Mouse (Mus musculus) layer of hippocampus, postnatal 14 days (tissue): ENCODE data around the gene Prpsap2. TPM values are rescaled to one million over a fixed set of nuclear protein-coding genes. Genes with fewer than 3 reads are reported as not detected.

ENCODE experiments used
- DNase-seq, 2 experiments: peaks; one replicate each; pipeline ENCODE4 v3.0.0; 2021 to 2022; ENCODE audit warnings: low spot score in 2 of 2, mixed read lengths in 1 of 2
- total RNA-seq, 2 experiments: library from RNA; stranded (reverse); gene quantifications; 2 replicates each; pipeline ENCODE4 v1.2.3; 2021

The Prpsap2 gene
- total RNA-seq, 2 experiments from 2014 or later = 40.8 to 45.7 TPM

DNA sequence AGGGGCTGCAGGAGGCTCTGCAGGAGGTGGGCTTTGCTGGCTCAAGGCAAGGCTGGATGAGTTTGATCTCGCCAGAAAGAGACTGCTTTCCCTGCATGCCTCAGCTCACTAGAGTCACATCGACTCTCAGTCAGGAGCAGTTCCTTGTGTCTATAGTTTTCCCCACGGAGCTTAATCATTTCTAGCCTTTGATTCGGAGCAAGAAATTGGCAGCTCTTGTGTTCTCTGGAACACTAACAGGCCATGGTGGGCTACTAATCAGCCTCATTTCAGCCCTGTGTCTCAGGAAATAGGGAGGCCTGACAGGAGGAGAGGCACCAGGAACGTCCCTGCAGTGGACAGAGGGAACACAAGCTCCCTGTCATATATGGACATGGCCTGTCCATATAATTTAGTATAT lies 43.9 kb downstream of the Prpsap2 start:
- no peak for DNase-seq

DNA sequence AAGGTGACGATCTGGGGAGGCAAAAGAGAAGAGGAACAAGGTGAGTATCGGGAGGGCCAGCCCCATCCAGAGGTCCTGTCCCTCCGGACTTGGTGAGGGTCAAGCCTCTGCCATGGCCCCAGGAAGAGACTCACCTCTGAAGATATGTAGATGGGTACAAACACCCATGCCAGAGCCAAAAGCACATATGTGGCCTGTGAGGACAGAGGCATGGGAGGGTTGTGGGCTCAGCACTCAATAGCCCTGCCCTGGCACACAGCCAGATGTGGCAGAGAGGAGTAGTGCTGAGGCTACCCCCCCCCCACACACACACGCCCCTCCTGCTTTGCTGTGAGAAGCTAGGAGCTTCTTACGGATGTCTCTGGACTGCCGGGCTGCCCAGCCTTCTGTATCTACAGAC lies 46.8 kb downstream of the Prpsap2 start:
- no peak for DNase-seq

DNA sequence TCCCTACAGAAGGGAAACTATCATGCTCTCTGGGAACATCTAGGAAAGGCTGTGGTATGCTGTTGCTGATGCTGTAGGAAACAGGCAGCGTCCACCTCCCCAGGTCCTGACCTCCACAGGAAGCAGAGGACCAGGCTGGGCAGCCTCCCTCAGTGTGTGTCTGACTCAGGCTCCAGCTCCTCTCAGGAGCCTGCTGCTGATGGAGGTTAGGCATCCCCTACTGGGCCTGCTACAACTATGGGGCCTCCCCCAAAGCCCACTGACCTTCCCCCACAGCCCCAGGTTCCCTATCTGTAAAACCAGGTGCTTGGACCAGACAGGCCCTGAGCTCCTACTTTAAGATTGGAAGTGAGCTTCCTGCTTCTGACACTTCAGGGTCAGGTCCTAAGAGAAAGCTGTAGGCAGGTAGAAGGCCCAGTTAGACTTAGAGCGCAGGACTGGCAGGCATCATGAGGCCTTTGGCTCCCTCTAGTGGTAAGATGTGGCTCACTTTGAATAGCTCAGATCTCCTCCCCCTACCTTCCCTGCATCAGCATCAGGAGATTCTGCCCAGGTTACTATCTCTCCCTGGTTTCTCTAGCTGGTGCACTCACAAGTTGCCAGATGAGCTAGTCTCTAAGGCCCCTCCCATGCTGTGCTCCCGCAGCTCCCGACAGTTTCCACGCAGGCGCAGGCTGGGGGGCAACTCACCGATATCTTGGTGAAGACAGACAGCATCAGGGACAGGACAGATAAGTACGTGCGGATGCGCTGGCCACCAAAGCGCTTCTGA lies 47.4 kb downstream of the Prpsap2 start:
- DNase-seq = peak; percentile 75 to 90

DNA sequence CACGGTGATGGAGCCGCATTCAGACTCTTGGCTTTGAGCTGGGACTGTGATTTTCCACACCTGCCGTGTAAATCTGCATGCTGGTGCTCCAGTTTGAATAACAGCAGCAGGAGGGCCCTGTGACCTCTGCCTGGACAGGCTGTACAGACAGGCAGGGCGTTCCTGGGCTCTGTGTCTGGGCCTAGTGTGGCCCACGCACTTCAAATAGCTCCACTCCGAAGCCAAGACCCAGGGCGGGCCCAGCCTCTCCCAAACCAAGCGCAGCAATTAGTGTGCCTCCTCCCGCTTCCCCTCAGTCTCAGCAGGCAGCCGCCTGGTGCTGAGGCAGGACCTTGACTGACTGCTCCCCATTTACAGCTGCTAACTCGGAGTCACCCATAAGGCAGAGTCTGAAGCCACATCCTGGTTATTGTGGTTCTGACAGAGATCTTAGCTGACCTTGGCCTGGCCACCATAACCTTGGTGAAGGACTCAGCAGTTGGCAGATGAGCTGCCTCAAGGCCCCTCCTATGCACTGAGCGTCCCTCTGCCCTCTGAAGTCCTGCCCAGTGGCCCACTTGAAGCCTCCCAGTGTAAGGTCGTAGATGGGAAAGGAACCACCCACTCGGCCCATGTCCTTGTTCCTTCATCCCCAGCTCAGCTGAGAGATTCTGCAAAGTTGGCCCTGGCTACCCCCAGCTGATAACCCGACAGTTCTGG lies 48.6 kb downstream of the Prpsap2 start:
- no peak for DNase-seq

DNA sequence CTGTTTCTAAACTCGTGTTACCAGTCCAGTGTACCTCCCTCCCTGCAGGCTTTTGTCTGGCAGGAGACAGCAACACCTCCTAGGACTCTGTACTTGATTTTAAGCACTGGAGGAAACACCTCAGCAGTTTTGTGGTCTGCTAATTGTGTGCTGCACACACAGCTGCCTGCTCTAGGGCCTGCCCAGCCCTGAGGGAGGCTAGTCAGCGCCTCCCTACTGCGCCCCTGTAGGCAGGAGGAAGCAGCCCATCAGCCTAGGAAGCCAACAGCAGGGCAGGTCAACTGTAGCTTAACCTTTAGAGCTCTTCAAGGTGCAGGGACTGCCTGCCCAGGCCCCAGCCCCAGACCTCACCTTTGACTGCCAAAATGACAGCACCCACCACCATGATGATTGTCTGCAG lies 53.0 kb downstream of the Prpsap2 start:
- DNase-seq = no peak

DNA sequence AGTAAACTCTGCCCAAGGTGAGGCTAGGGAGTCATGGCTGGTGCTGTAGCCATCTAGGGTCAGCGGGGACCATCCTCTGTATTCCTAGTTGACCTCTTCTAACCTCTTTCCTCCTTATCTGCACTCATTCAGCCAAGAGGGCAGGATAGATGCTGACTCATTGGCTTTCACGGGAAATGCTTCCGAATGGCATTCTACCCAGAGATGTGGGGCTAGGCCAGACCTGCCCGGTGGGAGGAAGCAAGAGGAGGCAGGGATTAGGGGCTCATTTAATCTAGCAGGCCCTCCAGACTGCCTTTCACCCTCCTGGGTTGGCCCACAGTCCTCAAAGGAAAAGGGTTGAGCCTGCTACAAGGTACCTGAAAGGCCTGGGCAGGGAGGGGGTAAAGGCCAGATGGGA lies 55.7 kb downstream of the Prpsap2 start:
- DNase-seq = no peak

DNA sequence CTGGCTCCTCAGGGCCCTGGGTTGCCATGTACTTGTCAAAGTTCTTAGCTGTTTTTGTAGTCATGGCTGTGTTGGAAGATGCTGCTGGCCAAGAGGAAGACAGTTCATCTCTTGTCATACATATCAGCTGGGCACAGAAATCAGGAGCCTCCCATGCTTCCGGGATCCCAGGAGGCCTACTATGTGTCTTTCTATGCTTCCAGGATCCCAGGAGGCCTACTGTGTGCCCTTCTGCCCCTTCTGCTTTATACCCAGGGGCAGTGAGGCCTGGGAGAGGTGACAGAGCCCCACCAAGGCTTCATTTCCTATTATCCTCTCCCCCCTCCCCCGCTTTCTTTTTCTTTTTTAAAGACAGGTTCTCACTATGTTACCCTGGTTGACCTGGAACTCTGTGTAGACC lies 56.3 kb downstream of the Prpsap2 start:
- no peak for DNase-seq

DNA sequence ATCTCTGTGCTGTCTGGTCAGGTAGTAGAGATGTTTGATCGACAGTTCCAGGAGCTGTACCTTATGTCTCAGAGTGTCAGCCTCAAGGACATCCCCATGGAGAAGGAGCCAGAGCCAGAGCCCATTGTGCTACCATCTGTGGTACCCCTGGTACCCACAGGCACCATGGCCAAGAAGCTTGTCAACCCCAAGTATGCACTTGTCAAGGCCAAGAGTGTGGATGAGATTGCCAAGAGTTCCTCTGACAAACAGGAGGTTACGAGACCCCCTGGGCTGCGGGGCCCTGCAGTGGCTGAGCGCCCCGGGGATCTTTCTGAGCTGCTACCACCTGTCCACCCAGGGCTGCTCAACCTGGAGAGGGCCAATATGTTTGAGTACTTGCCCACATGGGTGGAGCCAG lies 59.4 kb downstream of the Prpsap2 start:
- DNase-seq = no peak

DNA sequence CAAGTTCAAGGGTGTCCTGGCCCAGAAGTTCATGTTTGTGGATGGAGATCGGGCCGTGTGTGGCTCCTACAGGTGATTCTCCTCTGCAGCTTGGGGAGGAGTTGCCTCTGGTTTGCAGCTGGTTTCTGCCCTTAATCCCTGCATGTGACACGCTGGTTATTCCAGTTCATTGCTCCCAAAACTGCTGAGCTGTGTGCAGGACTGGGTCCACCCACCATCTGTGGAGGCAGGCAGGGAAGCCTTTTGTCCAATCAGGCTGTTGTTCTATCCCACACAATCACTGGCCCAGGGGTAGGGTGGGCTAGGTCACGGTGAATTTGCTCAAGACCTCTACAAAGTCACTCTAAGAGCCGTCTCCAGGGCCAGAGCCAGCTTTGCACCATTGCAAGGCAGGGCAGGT lies 60.2 kb downstream of the Prpsap2 start:
- no peak for DNase-seq

DNA sequence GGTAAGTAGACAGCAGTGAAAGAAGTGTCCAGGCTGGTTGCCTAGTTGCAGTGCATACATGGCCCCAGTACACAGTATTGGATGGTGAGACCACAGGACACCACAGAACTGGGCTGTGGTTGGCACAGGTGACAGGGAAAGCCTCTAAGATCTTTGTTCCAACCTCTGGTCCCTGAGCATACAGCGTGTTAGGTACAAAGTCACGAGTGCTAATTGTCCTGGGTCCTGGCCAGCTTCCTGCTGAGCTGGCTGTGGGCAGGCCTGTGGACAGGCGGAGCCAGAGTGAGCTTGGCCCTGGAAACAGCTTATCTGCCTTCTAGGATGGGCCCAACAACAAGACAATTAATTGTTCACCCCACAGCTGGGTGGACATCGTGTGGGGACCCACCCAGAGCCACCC lies 62.0 kb downstream of the Prpsap2 start:
- DNase-seq = no peak

DNA sequence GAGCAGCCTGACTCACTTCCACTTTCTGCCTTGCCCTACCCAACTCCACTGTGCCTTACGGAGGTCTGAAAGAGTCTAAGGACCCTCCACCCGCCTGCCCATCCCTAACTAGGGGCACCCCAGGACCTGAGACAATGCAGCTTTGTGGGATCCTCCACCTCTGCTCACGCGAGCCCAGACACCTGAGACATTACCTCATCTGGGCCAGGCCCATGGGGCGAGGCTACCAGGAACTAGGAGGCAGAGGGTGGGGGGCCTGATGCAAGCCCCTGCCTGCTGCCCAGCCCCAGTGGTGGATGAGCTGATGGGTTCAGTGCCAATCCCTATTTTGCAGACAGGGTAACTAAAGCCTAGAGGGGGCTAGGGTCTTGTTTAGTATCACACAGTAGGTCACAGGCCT lies 62.4 kb downstream of the Prpsap2 start:
- no peak for DNase-seq

DNA sequence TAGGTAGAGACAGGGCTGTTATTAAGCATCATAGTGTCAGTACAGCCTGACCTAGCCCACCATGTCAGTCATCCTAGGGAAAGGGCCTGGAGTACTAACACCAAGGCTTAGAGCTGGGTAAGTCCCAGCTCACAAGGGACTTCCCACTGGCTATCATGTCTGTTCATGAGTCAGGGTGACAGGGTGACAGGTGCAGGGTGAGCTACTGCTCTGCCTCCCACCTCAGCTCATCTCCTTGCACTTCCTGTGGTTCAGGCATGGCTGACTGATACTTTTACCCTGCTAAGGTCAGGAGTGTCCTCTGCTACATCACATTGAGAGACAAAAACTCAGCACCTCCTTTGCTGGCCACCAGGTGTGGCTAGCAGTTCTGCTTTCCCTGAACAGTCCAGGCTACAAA lies 63.0 kb downstream of the Prpsap2 start:
- DNase-seq = no peak

DNA sequence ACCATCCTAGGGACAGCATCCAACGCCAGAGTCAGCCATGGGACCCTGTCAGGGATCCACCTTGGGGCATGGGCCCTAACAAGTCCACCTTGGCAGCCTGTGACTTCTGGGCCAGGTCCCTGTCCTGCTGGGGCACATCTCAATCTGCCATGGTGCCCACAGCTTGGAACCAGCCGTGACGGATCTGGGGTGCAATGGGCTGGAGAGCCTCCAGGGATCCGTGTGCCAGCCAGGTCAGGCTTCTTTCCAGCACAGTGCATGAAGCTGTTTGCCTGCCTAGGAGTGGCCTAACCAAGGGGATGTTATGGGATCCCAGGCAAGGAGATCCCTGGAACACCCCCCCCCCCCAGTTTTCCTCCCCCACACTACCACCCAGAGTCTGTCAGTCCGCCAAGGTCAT lies 68.9 kb downstream of the Prpsap2 start:
- no peak for DNase-seq

DNA sequence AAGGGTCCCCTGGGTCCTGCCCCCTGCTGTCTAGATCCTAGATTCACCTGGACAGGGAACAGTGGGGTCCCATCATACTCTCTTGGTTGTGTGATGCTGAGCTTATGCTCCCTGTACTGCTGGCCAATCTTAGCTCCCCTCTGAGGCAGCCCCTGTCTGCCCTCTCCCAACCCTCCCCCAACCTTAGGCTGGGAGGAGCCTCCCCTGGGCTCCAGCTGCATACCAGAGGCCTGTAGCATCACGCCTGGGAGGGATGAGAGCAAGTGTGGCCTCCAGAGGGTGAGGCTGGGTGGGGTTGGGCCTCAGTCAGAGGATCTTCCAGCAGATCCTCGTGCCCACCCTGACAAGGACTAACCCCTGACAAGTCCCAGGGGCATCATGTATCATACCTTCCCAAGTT lies 74.3 kb downstream of the Prpsap2 start:
- no peak for DNase-seq

DNA sequence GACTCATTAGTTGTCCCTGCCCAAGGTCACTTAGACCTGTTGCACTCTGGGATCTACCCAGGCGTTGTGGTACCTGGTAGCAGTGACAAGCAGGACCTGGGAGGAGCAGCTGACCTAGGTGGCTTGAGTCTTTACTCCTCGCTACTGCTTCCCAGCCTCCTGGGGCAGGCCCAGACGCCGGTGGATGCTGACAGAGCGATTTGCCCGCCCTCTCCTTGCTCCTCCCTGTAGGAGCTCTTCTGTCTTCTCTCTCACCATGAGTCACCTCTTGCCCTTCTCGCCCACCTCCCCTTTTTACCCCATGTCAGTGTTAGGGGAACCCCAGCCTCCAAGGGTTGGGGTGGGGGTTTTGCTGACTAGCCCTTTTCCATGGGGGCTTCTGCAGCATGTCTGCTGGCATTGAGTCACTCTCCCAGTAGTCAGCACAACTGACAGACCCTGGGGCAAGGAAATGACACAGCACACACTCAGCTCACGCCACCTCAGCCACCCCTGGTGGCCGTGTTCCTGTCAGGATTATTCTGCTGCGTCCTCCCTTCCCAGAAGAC lies 74.9 kb downstream of the Prpsap2 start:
- DNase-seq = no peak

DNA sequence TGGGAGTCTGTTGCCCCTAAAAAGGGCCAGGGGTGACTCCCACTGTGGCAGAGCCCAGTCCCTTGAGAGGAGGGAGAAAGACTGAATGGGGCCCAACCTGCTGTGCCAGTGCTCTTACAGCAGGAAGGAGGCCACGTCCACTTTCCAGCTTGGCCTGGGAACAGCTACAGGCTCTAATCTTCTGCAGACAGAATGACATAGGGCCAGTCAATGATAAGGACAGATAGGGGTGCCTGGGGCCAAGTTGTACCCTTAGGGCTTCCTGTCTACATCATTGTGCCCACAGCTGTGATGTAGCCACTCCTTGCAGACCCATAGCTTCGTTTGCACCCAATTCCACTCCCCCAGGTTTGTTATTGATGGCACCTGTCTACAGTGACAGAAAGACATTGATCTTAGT lies 75.7 kb downstream of the Prpsap2 start:
- DNase-seq = no peak

DNA sequence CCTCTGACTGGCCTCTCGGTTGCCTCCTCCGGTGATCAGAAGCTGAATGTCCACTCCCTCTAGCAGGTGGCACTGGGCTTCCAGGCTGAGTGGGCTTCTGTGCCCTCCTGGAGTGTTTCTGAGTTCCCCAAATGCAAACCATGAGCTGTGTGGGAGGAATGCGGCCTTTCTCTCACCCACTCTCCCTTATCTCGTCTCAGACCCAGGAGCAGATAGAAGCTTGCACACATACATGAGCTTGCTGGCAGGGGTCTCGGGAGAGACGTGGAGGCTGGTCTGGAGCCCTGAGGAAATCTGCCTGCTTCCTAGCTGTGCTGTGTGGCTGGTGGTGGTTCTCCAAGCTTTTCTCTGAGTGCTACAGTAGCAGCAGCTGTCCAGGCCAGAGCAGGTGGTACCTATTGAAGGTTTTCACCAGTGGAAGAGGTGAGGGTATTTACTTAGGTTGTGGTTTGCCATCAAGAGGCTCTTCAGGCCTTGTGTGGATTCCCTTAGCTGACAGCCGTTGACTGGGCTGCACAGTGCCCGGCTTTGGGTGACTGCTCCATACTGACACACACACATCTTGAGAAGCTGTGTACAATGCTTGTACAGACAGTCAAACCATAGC lies 76.7 kb downstream of the Prpsap2 start:
- no peak for DNase-seq

DNA sequence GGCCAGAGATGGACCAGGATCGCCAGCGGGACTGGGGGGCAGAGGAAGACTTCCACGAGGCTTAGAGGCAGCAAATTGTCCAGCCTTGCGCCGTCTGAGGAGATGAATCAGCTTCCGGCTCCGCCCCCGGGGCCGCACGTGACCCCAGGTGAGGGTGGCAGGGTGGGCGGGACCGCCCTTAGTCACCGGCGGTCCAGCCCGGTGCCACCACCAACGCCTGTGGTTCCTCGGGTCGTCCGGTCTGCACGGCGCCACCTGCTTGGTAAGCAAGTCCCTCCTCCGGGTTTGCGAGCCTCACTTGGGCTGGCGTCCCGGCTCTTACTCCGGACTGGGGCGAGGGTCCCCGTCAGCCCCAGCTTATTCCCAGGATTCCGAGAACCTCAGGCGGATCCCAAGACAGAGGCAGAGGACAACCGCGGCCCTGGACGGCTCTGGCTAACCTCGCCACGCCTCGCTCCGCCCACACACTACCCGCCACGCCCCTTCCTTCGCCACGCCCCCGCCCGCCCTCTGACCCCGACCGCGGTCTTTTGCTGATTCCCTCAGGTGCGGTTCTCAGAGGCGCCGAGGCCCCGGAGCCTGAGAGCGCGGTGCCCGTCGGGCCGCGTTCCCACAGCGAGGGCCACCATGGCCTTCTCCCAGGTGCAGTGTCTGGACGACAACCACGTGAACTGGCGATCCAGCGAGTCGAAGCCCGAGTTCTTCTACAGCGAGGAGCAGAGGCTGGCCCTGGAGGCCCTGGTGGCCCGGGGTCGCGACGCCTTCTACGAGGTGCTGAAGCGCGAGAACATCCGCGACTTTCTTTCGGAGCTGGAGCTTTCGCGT lies 77.8 kb downstream of the Prpsap2 start, which contains the start of gene Fam83g:
Fam83g (plus strand) TSS at position 185 of the 825 bp plus-strand sequence.
- DNase-seq = no peak
